Mouse (Mus musculus): Measurements from ENCODE around the gene Rab27a.

DNA sequence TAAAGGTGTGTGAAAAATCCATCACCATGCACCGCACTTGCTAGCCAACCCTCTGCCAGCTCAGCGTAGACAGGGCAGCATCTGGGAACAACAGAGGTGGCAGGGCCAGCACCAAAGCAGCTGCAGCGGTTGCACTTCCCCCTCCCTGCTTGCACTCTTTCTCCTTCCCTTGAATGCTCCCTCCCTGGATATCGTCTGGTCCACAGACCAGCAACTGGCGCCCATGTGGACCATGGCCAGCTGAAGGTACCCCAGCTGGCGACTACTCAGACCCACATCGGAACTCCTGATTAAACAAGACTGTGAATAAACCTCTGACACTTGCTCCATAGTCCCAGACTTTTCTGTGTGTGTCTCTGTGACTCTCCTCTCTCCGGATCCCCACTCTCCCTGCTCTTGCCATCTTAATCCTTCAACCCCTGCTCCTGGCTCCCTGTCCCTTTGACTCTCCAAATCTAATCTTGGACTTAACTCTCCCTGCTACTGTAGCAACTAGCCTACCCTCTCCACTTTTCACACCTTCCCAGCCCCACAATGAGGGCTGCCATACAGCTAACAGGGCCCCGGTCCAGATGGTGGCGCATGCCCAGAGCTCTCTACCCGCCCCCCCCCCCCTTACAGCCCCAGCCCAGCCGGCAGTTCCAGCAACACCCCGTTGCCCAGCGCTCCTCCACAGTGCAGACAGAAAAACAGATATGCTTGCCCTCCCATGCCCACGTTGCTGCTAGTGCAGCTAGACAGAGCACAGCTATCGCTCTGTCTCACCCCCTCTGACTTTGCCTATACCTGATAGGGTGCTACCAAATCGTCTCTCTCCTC, 18.6 kb upstream of the Rab27a start:
- TF ChIP-seq CTCF (conservative IDR thresholded peaks at IDR 0.05 in 1 of 2, IDR thresholded peaks at IDR 0.05 in 1 of 2; ENCODE audit: low read depth in 2 of 2, low read length in 2 of 2) (no peak), HCFC1 (IDR thresholded peaks at IDR 0.05; ENCODE audit: low read depth, low read length) (no peak), POLR2A (IDR thresholded peaks at IDR 0.05; ENCODE audit: low read depth, low read length) (no peak), EP300 (IDR thresholded peaks at IDR 0.05; ENCODE audit: low read length) (no peak)

Measured in CH12.LX (cell line).